In the genomic region with DNA sequence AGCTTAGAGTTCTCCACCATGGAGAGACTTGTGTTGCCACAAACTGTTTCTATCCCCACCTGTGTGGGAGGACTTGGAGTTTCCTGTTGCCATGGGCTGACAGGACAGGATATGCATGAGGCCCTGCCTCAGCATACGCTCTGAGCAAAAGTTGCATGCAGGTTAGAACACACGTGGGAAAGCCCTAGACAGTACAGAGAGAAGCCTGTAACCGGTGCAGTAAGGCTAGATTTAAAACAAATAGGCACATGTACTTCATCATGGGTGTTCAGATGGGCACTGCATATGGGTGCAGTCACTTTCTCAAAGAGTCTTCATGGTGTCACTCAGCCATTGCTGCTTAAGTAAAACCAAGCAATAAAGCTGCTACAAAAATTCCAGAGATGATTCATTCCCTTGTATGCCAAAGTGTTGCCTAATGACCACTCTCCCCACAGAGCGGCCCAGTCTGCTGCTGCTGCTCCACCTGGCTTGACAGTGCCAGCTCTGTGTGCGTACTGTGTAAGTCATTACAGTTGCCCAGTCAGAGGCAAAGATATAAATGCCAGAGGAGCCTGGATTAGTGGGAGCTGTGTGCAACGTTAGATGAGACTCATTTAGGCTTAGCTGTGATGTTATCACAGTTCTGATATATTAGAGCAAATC, we compare ENCODE assay signal across 14 mouse cellular contexts. TPM values are rescaled to one million over a fixed set of nuclear protein-coding genes. Genes with fewer than 3 reads are reported as not detected.
A peak's percentile ranks its signal among the peaks of the same experiment; 100 is the strongest.
DNase-seq lines count a peak whose midpoint lies in the region; ATAC-seq and TF ChIP-seq lines count a peak whose summit lies in the region.
"Had no signal": no experiment of that assay in that cellular context is flagged by ENCODE, and none has a peak within 500 bp of the region (broad histone marks: within the 10 kb centered on the region; RNA-seq: fewer than 3 reads in every experiment).

No protein-coding gene starts in this region.

- H3K4me2 ChIP-seq in hindbrain, embryonic 14.5 days (replicated peaks), result no peak overlapping the region
- H3K4me2 ChIP-seq: limb, embryonic 12.5 days; lung, embryonic 15.5 days; midbrain, embryonic 13.5 days had no signal

- no peaks in the 10 kb centered on the region for H3K9me3 ChIP-seq in hindbrain, embryonic 14.5 days (ENCODE audit: control insufficient read depth, low read length)
- H3K9me3 ChIP-seq: limb, embryonic 12.5 days; lung, embryonic 15.5 days; midbrain, embryonic 13.5 days had no signal

- no peak for TF ChIP-seq CTCF in gastrocnemius, adult 2 months (IDR thresholded peaks at IDR 0.05)

- no peak for ATAC-seq in hindbrain, embryonic 14.5 days (ENCODE audit: low FRiP score)
- ATAC-seq: CD4-positive, CD25-positive, alpha-beta regulatory T cell, adult 4 months; midbrain, embryonic 13.5 days had no signal

- DNase-seq in gastrocnemius, adult 2 months, result peak; percentile 35
- DNase-seq in gastrocnemius, adult 8-10 months (ENCODE audit: low spot score in 2 of 2), result no peak
- DNase-seq in 3T3-L1 (ENCODE audit: low read depth, low spot score), result peak; percentile 92
- peak; percentile 56 to 58 for DNase-seq in adrenal gland, postnatal 36 days
- peak; percentile 79 for DNase-seq in gonadal fat pad, adult 2 months (ENCODE audit: low read depth)
- DNase-seq in kidney, postnatal 14 days, result no peak
- no peak for DNase-seq in hindbrain, embryonic 14.5 days (ENCODE audit: low spot score)
- no peak for DNase-seq in left cerebral cortex, postnatal 4 days
- DNase-seq: thymus, adult 2 months had no signal

- no peak overlapping the region for H3K9ac ChIP-seq in hindbrain, embryonic 14.5 days
- H3K9ac ChIP-seq: limb, embryonic 12.5 days; lung, embryonic 15.5 days; midbrain, embryonic 13.5 days had no signal

- H3K36me3 ChIP-seq in hindbrain, embryonic 14.5 days (replicated peaks; ENCODE audit: control insufficient read depth, insufficient read depth), result peaks cover 71% of the 10 kb centered on the region

- H3K27me3 ChIP-seq in hindbrain, embryonic 14.5 days (ENCODE audit: control insufficient read depth, insufficient read depth, low read length), result no peaks in the 10 kb centered on the region
- H3K27me3 ChIP-seq: limb, embryonic 12.5 days; lung, embryonic 15.5 days; midbrain, embryonic 13.5 days had no signal

- H3K27ac ChIP-seq in gastrocnemius, adult 2 months, result peak overlapping the region; percentile 48
- no peak overlapping the region for H3K27ac ChIP-seq in hindbrain, embryonic 14.5 days
- H3K27ac ChIP-seq: limb, embryonic 12.5 days; lung, embryonic 15.5 days; midbrain, embryonic 13.5 days had no signal

- H3K4me3 ChIP-seq in gastrocnemius, adult 2 months, result no peak overlapping the region
- H3K4me3 ChIP-seq in hindbrain, embryonic 14.5 days (replicated peaks; ENCODE audit: low read length), result no peak overlapping the region
- H3K4me3 ChIP-seq: erythroblast, embryonic 14.5 days; limb, embryonic 12.5 days; lung, embryonic 15.5 days; midbrain, embryonic 13.5 days had no signal

- 94% methylated on average over 6 of the region's 6 CpGs for WGBS in hindbrain, embryonic 14.5 days

- H3K4me1 ChIP-seq in hindbrain, embryonic 14.5 days (replicated peaks; ENCODE audit: control insufficient read depth, insufficient read depth, low read length), result 0 out of 2 replicates have a peak, but pooled peaks cover 13% of the 10 kb centered on the region

- intact Hi-C loops in gastrocnemius, adult 2 months (cut with DNase I), result loop anchor here (10.0 kb wide), 1 partner anchor 188 kb away; no protein-coding TSS in a partner anchor
- intact Hi-C loops in left cerebral cortex, postnatal 4 days (cut with DNase I), result loop anchor here (5.0 to 10.0 kb wide), 2 partner anchors 271 to 458 kb away; partner anchors contain the start of gene Lactb

RNA-seq across cellular contexts. Expression of gene Fbxl22, which starts 2.0 kb away (rescaled TPM):
- total RNA-seq in gastrocnemius, adult 2 months (2021), result 1 to 10 TPM; 1.7 to 3.1 TPM
- total RNA-seq in gastrocnemius, adult 8-10 months (2022), result 1 to 10 TPM; 1.7 to 2.6 (median 2.5) TPM
- under 1 TPM; 0.30 to 0.63 TPM for total RNA-seq in adrenal gland, postnatal 36 days (2021)
- 7.2 and 8.6 TPM in 2 replicates for polyA plus RNA-seq in gonadal fat pad, adult 2 months (2012; rRNA removed)
- 0.92 and 1.0 TPM in 2 replicates for polyA plus RNA-seq in hindbrain, embryonic 14.5 days (2014; fragmentation: Nextera tagmentation; extraction: Ambion mirVana)
- under 1 TPM; 0.24 to 0.46 TPM for total RNA-seq in left cerebral cortex, postnatal 4 days (2021)

Comparison
In these comparisons a context has a peak if more than half of its experiments do, and no peak if none do; other contexts are left out.
1. DNase-seq: peak in gastrocnemius, adult 2 months (single experiment), 3T3-L1 (single experiment), adrenal gland, postnatal 36 days (2 of 2) and gonadal fat pad, adult 2 months (single experiment); none in gastrocnemius, adult 8-10 months (0 of 2), kidney, postnatal 14 days (single experiment), hindbrain, embryonic 14.5 days (single experiment) and left cerebral cortex, postnatal 4 days (single experiment).